Comparison of ENCODE assay signal across 12 mouse cellular contexts in the genomic region with DNA sequence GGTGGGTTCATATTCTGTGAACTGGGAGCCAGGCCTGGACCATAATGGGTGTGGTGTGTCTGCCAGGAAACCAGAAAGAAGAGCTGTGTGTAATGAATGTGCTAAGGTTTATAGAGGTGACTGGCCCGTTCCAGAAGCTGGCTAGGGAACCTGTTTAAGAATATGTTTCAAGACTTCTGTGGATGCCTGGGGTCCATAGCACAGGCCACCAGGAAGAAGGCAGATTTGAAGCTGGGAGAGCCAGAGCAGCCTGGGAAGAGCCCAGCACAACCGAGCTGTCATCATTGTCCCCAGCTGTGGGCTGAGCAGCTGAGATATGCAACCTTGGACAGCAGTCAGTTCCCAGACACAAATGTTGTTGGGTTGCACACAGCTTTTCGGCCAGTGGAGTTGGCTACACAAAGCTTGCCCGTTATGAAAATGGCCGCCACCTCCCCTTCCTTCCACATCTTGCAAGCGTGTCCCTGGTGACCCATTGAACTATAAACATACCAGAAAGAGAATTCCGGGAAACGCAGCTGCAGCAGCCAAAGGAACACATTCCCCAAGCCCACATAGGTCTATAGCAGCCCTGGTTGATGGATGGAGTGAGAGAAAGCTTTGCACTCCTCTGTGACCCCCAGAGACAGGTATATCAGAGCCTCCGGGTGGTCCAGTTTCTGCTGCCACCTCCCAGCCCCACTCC. TPM values are rescaled to one million over a fixed set of nuclear protein-coding genes. Genes with fewer than 3 reads are reported as not detected.
DNase-seq lines count a peak whose midpoint lies in the region; ATAC-seq and TF ChIP-seq lines count a peak whose summit lies in the region.
"Had no signal": no experiment of that assay in that cellular context is flagged by ENCODE, and none has a peak within 500 bp of the region (broad histone marks: within the 10 kb centered on the region; RNA-seq: fewer than 3 reads in every experiment).

No protein-coding gene starts in this region.

- TF ChIP-seq POLR2A in lung, adult 2 months (IDR thresholded peaks at IDR 0.05; ENCODE audit: borderline replicate concordance, extremely low read depth, low read depth, low read length) = no peak

- no peak overlapping the region for H3K4me2 ChIP-seq in heart, postnatal 0 days (ENCODE audit: low read depth, low read length)
- H3K4me2 ChIP-seq in lung, embryonic 14.5 days = no peak overlapping the region
- H3K4me2 ChIP-seq in intestine, embryonic 16.5 days (ENCODE audit: low read depth, low read length) = no peak overlapping the region
- H3K4me2 ChIP-seq in midbrain, postnatal 0 days (ENCODE audit: low read depth, low read length, poor library complexity, severe bottlenecking) = no peak overlapping the region

- H3K4me3 ChIP-seq in heart, postnatal 0 days (ENCODE audit: low read depth, low read length) = no peak overlapping the region
- H3K4me3 ChIP-seq in lung, embryonic 14.5 days (ENCODE audit: low read depth, low read length) = no peak overlapping the region
- H3K4me3 ChIP-seq in lung, adult 2 months (replicated peaks; ENCODE audit: extremely low read depth, low read depth, low read length) = no peak overlapping the region
- no peak overlapping the region for H3K4me3 ChIP-seq in intestine, embryonic 16.5 days (ENCODE audit: low read length)
- H3K4me3 ChIP-seq in midbrain, postnatal 0 days (ENCODE audit: low read depth, low read length) = no peak overlapping the region
- H3K4me3 ChIP-seq: left cerebral cortex, adult 2 months had no signal

- TF ChIP-seq EP300 in heart, postnatal 0 days (IDR thresholded peaks at IDR 0.05; ENCODE audit: low read depth) = no peak

- no peak for TF ChIP-seq CTCF in heart, postnatal 0 days (IDR thresholded peaks at IDR 0.05; ENCODE audit: low read depth)
- TF ChIP-seq CTCF in lung, embryonic 14.5 days (IDR thresholded peaks at IDR 0.05; ENCODE audit: low read depth) = no peak
- TF ChIP-seq CTCF in lung, adult 2 months (IDR thresholded peaks at IDR 0.05; ENCODE audit: insufficient read depth, low read length) = no peak
- no peak for TF ChIP-seq CTCF in midbrain, postnatal 0 days (IDR thresholded peaks at IDR 0.05)

- no peak for DNase-seq in heart, postnatal 0 days (ENCODE audit: low spot score)
- no peak for DNase-seq in heart, adult 18-20 months
- peak; percentile 34 for DNase-seq in lung, embryonic 14.5 days
- DNase-seq in lung, adult 2 months = no peak
- peak; percentile 38 for DNase-seq in embryo, embryonic 10.5 days (ENCODE audit: low spot score)
- DNase-seq in adrenal gland, postnatal 10 days = no peak
- DNase-seq in midbrain, postnatal 0 days (ENCODE audit: low spot score) = no peak
- DNase-seq: adrenal gland, adult 8-10 months; kidney, adult 11 months; lung, postnatal 36 days had no signal

- ATAC-seq in heart, postnatal 0 days (ENCODE audit: insufficient read depth, low read depth) = peak; percentile 60; the same call in 1 of the 2 replicates
- peak; percentile 50 for ATAC-seq in lung, embryonic 14.5 days (ENCODE audit: insufficient read depth)
- ATAC-seq in intestine, embryonic 16.5 days = no peak
- no peak for ATAC-seq in midbrain, postnatal 0 days (ENCODE audit: low FRiP score)

- no peaks in the 10 kb centered on the region for H3K27me3 ChIP-seq in heart, postnatal 0 days (ENCODE audit: control insufficient read depth, insufficient read depth, low read length)
- H3K27me3 ChIP-seq in lung, embryonic 14.5 days (ENCODE audit: insufficient read depth, low read length) = no peaks in the 10 kb centered on the region
- no peaks in the 10 kb centered on the region for H3K27me3 ChIP-seq in intestine, embryonic 16.5 days (replicated peaks; ENCODE audit: control insufficient read depth, insufficient read depth, low read length)
- H3K27me3 ChIP-seq in midbrain, postnatal 0 days (ENCODE audit: insufficient read depth, low read length) = no peaks in the 10 kb centered on the region

- H3K9me3 ChIP-seq in heart, postnatal 0 days (replicated peaks; ENCODE audit: control insufficient read depth, low read length) = no peaks in the 10 kb centered on the region
- no peaks in the 10 kb centered on the region for H3K9me3 ChIP-seq in lung, embryonic 14.5 days (ENCODE audit: low read depth, low read length)
- H3K9me3 ChIP-seq in intestine, embryonic 16.5 days (ENCODE audit: control insufficient read depth, low read length) = no peaks in the 10 kb centered on the region
- no peaks in the 10 kb centered on the region for H3K9me3 ChIP-seq in midbrain, postnatal 0 days (ENCODE audit: low read length)

- no peak overlapping the region; the same call in 1 of the 2 replicates for H3K27ac ChIP-seq in heart, postnatal 0 days (ENCODE audit: low read depth)
- H3K27ac ChIP-seq in lung, embryonic 14.5 days (ENCODE audit: low read depth) = no peak overlapping the region
- 0 out of 2 replicates have a peak overlapping the region, but pooled peaks have one; percentile 35 for H3K27ac ChIP-seq in intestine, embryonic 16.5 days (ENCODE audit: low read length)
- H3K27ac ChIP-seq in midbrain, postnatal 0 days (ENCODE audit: low read depth, low read length) = no peak overlapping the region
- H3K27ac ChIP-seq: left cerebral cortex, adult 2 months had no signal

- no peaks in the 10 kb centered on the region; the same call in 1 of the 2 replicates for H3K4me1 ChIP-seq in heart, postnatal 0 days (ENCODE audit: control insufficient read depth, insufficient read depth)
- no peaks in the 10 kb centered on the region for H3K4me1 ChIP-seq in lung, embryonic 14.5 days (ENCODE audit: insufficient read depth)
- H3K4me1 ChIP-seq in lung, adult 2 months (ENCODE audit: control insufficient read depth, insufficient read depth, low read length) = no peaks in the 10 kb centered on the region
- peaks cover 9% of the 10 kb centered on the region; the same call in 1 of the 2 replicates for H3K4me1 ChIP-seq in intestine, embryonic 16.5 days (ENCODE audit: control insufficient read depth, insufficient read depth, low read length)
- no peaks in the 10 kb centered on the region for H3K4me1 ChIP-seq in midbrain, postnatal 0 days (ENCODE audit: insufficient read depth, low read length)

- H3K9ac ChIP-seq in heart, postnatal 0 days (replicated peaks; ENCODE audit: low read depth, low read length) = no peak overlapping the region
- H3K9ac ChIP-seq in lung, embryonic 14.5 days = no peak overlapping the region
- no peak overlapping the region for H3K9ac ChIP-seq in intestine, embryonic 16.5 days (ENCODE audit: low read depth, low read length)
- H3K9ac ChIP-seq in midbrain, postnatal 0 days (replicated peaks; ENCODE audit: low read length, poor library complexity, severe bottlenecking) = no peak overlapping the region

- 43% methylated on average over 9 of the region's 9 CpGs for WGBS in heart, postnatal 0 days
- WGBS in lung, embryonic 14.5 days = 22% methylated on average over 9 of the region's 9 CpGs
- 41% methylated on average over 9 of the region's 9 CpGs for WGBS in lung, adult 2 months
- WGBS in intestine, embryonic 16.5 days = 50% methylated on average over 9 of the region's 9 CpGs
- 79% methylated on average over 9 of the region's 9 CpGs for WGBS in midbrain, postnatal 0 days

- H3K36me3 ChIP-seq in heart, postnatal 0 days (replicated peaks; ENCODE audit: control insufficient read depth, insufficient read depth, low read length) = no peaks in the 10 kb centered on the region
- no peaks in the 10 kb centered on the region for H3K36me3 ChIP-seq in lung, embryonic 14.5 days (ENCODE audit: insufficient read depth)
- no peaks in the 10 kb centered on the region for H3K36me3 ChIP-seq in intestine, embryonic 16.5 days (ENCODE audit: control insufficient read depth, insufficient read depth, low read length)
- H3K36me3 ChIP-seq in midbrain, postnatal 0 days (ENCODE audit: insufficient read depth, low read length) = no peaks in the 10 kb centered on the region

RNA-seq across cellular contexts. Expression of a gene that starts 12.4 kb away (rescaled TPM):
- total RNA-seq in heart, postnatal 0 days (2014; rRNA removed; ENCODE audit: low replicate concordance) = 13.7 and 19.8 TPM in 2 replicates
- polyA plus RNA-seq in heart, postnatal 0 days (2015; fragmentation: Nextera tagmentation; extraction: Ambion mirVana) = 5.9 and 6.9 TPM in 2 replicates
- 10 to 100 TPM; 16.4 to 17.3 TPM for total RNA-seq in heart, adult 18-20 months (2021)
- 9.6 and 10.3 TPM in 2 replicates for polyA plus RNA-seq in lung, embryonic 14.5 days (2014; fragmentation: Nextera tagmentation; extraction: Ambion mirVana)
- 35.0 and 43.1 TPM in 2 replicates for polyA plus RNA-seq in lung, adult 2 months (2012; rRNA removed)
- 8.3 and 9.1 TPM in 2 replicates for polyA plus RNA-seq in intestine, embryonic 16.5 days (2015; fragmentation: Nextera tagmentation; extraction: Ambion mirVana)
- 10 to 100 TPM; 30.9 to 37.5 TPM for total RNA-seq in adrenal gland, postnatal 10 days (2021)
- total RNA-seq in midbrain, postnatal 0 days (2014; rRNA removed) = 35.4 and 38.8 TPM in 2 replicates
- polyA plus RNA-seq in midbrain, postnatal 0 days (2015; fragmentation: Nextera tagmentation; extraction: Ambion mirVana) = 9.7 and 10.5 TPM in 2 replicates

RNA-seq across cellular contexts. Expression of a gene that starts 46.5 kb away (rescaled TPM):
- total RNA-seq in heart, postnatal 0 days (2014; rRNA removed; ENCODE audit: low replicate concordance) = 53.8 and 66.0 TPM in 2 replicates
- polyA plus RNA-seq in heart, postnatal 0 days (2015; fragmentation: Nextera tagmentation; extraction: Ambion mirVana) = 39.0 and 41.5 TPM in 2 replicates
- 10 to 100 TPM; 66.6 to 70.9 TPM for total RNA-seq in heart, adult 18-20 months (2021)
- polyA plus RNA-seq in lung, embryonic 14.5 days (2014; fragmentation: Nextera tagmentation; extraction: Ambion mirVana) = 56.5 and 56.8 TPM in 2 replicates
- polyA plus RNA-seq in lung, adult 2 months (2012; rRNA removed) = 116 and 117 TPM in 2 replicates
- 44.4 and 46.0 TPM in 2 replicates for polyA plus RNA-seq in intestine, embryonic 16.5 days (2015; fragmentation: Nextera tagmentation; extraction: Ambion mirVana)
- total RNA-seq in adrenal gland, postnatal 10 days (2021) = 10 to 100 TPM; 67.9 to 82.2 TPM
- total RNA-seq in midbrain, postnatal 0 days (2014; rRNA removed) = 17.4 and 22.7 TPM in 2 replicates
- polyA plus RNA-seq in midbrain, postnatal 0 days (2015; fragmentation: Nextera tagmentation; extraction: Ambion mirVana) = 14.5 and 15.7 TPM in 2 replicates

Comparison
In these comparisons a context has a peak if more than half of its experiments do, and no peak if none do; other contexts are left out.
1. DNase-seq: peak in lung, embryonic 14.5 days (single experiment) and embryo, embryonic 10.5 days (single experiment); none in heart, postnatal 0 days (single experiment), heart, adult 18-20 months (0 of 2), lung, adult 2 months (single experiment), adrenal gland, postnatal 10 days (single experiment) and midbrain, postnatal 0 days (single experiment).
2. ATAC-seq: peak in heart, postnatal 0 days (single experiment) and lung, embryonic 14.5 days (single experiment); none in intestine, embryonic 16.5 days (single experiment) and midbrain, postnatal 0 days (single experiment).